ENCODE assay signal across 10 mouse cellular contexts in the genomic region with DNA sequence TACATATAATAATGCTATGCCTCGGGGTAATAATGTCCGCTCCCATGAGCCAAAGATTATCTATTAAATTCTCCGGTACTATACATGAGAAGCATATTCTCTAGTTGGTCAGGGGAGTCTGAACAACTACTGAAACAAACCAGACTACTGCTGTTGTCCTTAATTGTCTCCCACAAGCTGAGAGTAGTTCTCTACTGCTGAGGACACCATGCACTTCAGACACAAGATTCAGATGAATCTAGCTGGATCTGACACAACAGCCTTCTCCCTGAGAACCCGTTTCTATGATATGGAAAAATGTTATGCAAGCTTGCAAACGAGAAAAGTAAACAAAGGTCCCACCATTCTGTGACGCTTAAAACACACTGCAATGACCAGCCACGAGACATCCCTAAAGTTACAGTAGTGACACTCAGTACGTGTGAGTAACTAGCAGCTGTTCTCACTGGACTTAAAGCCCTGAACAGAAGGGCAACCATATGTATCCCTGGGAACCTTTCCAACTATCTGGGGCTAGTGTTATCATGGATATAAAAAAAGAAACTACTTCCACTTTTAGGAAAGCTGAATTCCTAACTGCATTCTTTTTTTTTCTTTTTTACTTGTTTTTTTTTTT.
DNase-seq lines count a peak whose midpoint lies in the region; ATAC-seq and TF ChIP-seq lines count a peak whose summit lies in the region.
"Had no signal": no experiment of that assay in that cellular context is flagged by ENCODE, and none has a peak within 500 bp of the region (broad histone marks: within the 10 kb centered on the region; RNA-seq: fewer than 3 reads in every experiment).

No protein-coding gene starts in this region.

- H3K9me3 ChIP-seq in heart, embryonic 15.5 days (replicated peaks) = no peaks in the 10 kb centered on the region
- no peaks in the 10 kb centered on the region for H3K9me3 ChIP-seq in heart, embryonic 10.5 days
- no peaks in the 10 kb centered on the region for H3K9me3 ChIP-seq in forebrain, postnatal 0 days (ENCODE audit: low read length)
- no peaks in the 10 kb centered on the region for H3K9me3 ChIP-seq in intestine, postnatal 0 days (ENCODE audit: control insufficient read depth)
- H3K9me3 ChIP-seq: liver, embryonic 15.5 days had no signal

- ATAC-seq in heart, embryonic 15.5 days (replicated peaks; ENCODE audit: insufficient number of reproducible peaks, insufficient read depth, low FRiP score, low read depth) = peak; percentile 66; the same call in 1 of the 2 replicates
- ATAC-seq in forebrain, postnatal 0 days = peak; percentile 93
- no peak for ATAC-seq in erythroblast, adult 5-6 weeks (replicated peaks; ENCODE audit: low FRiP score, poor library complexity, severe bottlenecking)
- ATAC-seq in intestine, postnatal 0 days = no peak
- ATAC-seq: intestine, embryonic 16.5 days had no signal

- intact Hi-C loops in heart, postnatal 36 days (cut with DNase I) = no loop called here

- WGBS in heart, embryonic 15.5 days = 58% methylated on average over 8 of the region's 8 CpGs
- 79% methylated on average over 8 of the region's 8 CpGs for WGBS in heart, embryonic 10.5 days
- WGBS in forebrain, postnatal 0 days = 63% methylated on average over 8 of the region's 8 CpGs
- WGBS in intestine, postnatal 0 days = 56% methylated on average over 8 of the region's 8 CpGs

- no peak for DNase-seq in heart, embryonic 10.5 days (ENCODE audit: low spot score)
- DNase-seq in brain, adult 2 months (ENCODE audit: low read depth, low spot score) = peak; percentile 88
- peak; percentile 81 for DNase-seq in forebrain, postnatal 0 days
- DNase-seq in left cerebral cortex, adult 9 months (ENCODE audit: low spot score in 2 of 2) = peak; percentile 39 to 72
- no peak for DNase-seq in heart, postnatal 36 days

- H3K36me3 ChIP-seq in heart, embryonic 15.5 days = no peaks in the 10 kb centered on the region
- H3K36me3 ChIP-seq in heart, embryonic 10.5 days = no peaks in the 10 kb centered on the region
- no peaks in the 10 kb centered on the region for H3K36me3 ChIP-seq in forebrain, postnatal 0 days (ENCODE audit: insufficient read depth)
- H3K36me3 ChIP-seq in intestine, postnatal 0 days (ENCODE audit: control insufficient read depth, insufficient read depth) = no peaks in the 10 kb centered on the region
- H3K36me3 ChIP-seq: liver, embryonic 15.5 days had no signal

- no peaks in the 10 kb centered on the region for H3K27me3 ChIP-seq in heart, embryonic 15.5 days
- H3K27me3 ChIP-seq in heart, embryonic 10.5 days (ENCODE audit: insufficient read depth, poor library complexity, severe bottlenecking) = no peaks in the 10 kb centered on the region
- H3K27me3 ChIP-seq in forebrain, postnatal 0 days (ENCODE audit: insufficient read depth, low read length) = no peaks in the 10 kb centered on the region
- H3K27me3 ChIP-seq in intestine, postnatal 0 days (replicated peaks; ENCODE audit: control insufficient read depth, insufficient read depth, low read length) = no peaks in the 10 kb centered on the region
- H3K27me3 ChIP-seq: liver, embryonic 15.5 days had no signal

- TF ChIP-seq CTCF in forebrain, postnatal 0 days (IDR thresholded peaks at IDR 0.05; ENCODE audit: low read depth) = no peak
- no peak for TF ChIP-seq CTCF in intestine, postnatal 0 days (IDR thresholded peaks at IDR 0.05; ENCODE audit: low read depth)

- no peak overlapping the region for H3K4me3 ChIP-seq in heart, embryonic 15.5 days
- H3K4me3 ChIP-seq in heart, embryonic 10.5 days = no peak overlapping the region
- H3K4me3 ChIP-seq in forebrain, postnatal 0 days (ENCODE audit: low read depth, low read length) = no peak overlapping the region
- no peak overlapping the region for H3K4me3 ChIP-seq in intestine, postnatal 0 days (ENCODE audit: low read depth, low read length)
- H3K4me3 ChIP-seq: liver, embryonic 15.5 days had no signal

- H3K4me2 ChIP-seq in heart, embryonic 15.5 days = 0 out of 2 replicates have a peak overlapping the region, but pooled peaks have one; percentile 10
- no peak overlapping the region for H3K4me2 ChIP-seq in forebrain, postnatal 0 days (ENCODE audit: low read depth)
- H3K4me2 ChIP-seq in intestine, postnatal 0 days (replicated peaks; ENCODE audit: low read depth) = no peak overlapping the region
- H3K4me2 ChIP-seq: liver, embryonic 15.5 days had no signal

- no peak overlapping the region for H3K9ac ChIP-seq in heart, embryonic 15.5 days
- no peak overlapping the region for H3K9ac ChIP-seq in forebrain, postnatal 0 days
- no peak overlapping the region for H3K9ac ChIP-seq in intestine, postnatal 0 days (ENCODE audit: low read depth, low read length)
- H3K9ac ChIP-seq: liver, embryonic 15.5 days had no signal

- H3K4me1 ChIP-seq in heart, embryonic 15.5 days (replicated peaks) = no peaks in the 10 kb centered on the region
- H3K4me1 ChIP-seq in heart, embryonic 10.5 days = no peaks in the 10 kb centered on the region
- H3K4me1 ChIP-seq in forebrain, postnatal 0 days (ENCODE audit: insufficient read depth) = no peaks in the 10 kb centered on the region
- H3K4me1 ChIP-seq in intestine, postnatal 0 days (replicated peaks; ENCODE audit: control insufficient read depth, insufficient read depth, low read length) = no peaks in the 10 kb centered on the region
- H3K4me1 ChIP-seq: liver, embryonic 15.5 days had no signal

- peak overlapping the region; percentile 63 for H3K27ac ChIP-seq in heart, embryonic 15.5 days
- no peak overlapping the region for H3K27ac ChIP-seq in heart, embryonic 10.5 days
- H3K27ac ChIP-seq in forebrain, postnatal 0 days (ENCODE audit: low read depth, low read length) = no peak overlapping the region
- H3K27ac ChIP-seq in intestine, postnatal 0 days (ENCODE audit: low read depth, low read length) = no peak overlapping the region
- H3K27ac ChIP-seq: liver, embryonic 15.5 days had no signal

Comparison
In these comparisons a context has a peak if more than half of its experiments do, and no peak if none do; other contexts are left out.
1. ATAC-seq: peak in heart, embryonic 15.5 days (single experiment) and forebrain, postnatal 0 days (single experiment); none in erythroblast, adult 5-6 weeks (single experiment) and intestine, postnatal 0 days (single experiment).
2. DNase-seq: peak in brain, adult 2 months (single experiment), forebrain, postnatal 0 days (single experiment) and left cerebral cortex, adult 9 months (2 of 2); none in heart, embryonic 10.5 days (single experiment) and heart, postnatal 36 days (0 of 2).